Mouse (Mus musculus) liver, adult 2 months (tissue): ENCODE results near the gene Zfp804a.

Source experiments
- CTCF ChIP-seq: fragments of 200-500 bp; IDR thresholded peaks from 2 replicates; pipeline ENCODE4 v1.5.1; 2011; ENCODE audit warnings: low read depth, low read length, control low read depth
- POLR2A ChIP-seq: fragments of 200-500 bp; IDR thresholded peaks from 2 replicates; pipeline ENCODE4 v1.6.1; 2011; ENCODE audit warnings: low read length, control low read depth; ENCODE audit not compliant: insufficient read depth; ENCODE audit errors: extremely low read depth

GRCm38 (mm10) chr2:82200616-82201015, 147.6 kb downstream of the Zfp804a start:
- TF ChIP-seq CTCF (no peak), POLR2A (no peak)
